Mouse (Mus musculus): ENCODE measurements around the gene Oosp2. TPM values are rescaled to one million over a fixed set of nuclear protein-coding genes. Genes with fewer than 3 reads are reported as not detected.

The Oosp2 gene
- polyA plus RNA-seq, 1 experiment = not detected

GRCm38 (mm10) chr19:11614805-11615204 lies 45.6 kb downstream of the Oosp2 start:
- TF ChIP-seq GATA1 (IDR thresholded peaks at IDR 0.05; ENCODE audit: low read length) = no peak

- no peak for TF ChIP-seq GATA1 (IDR thresholded peaks at IDR 0.05; ENCODE audit: low read length)
Observed at GRCm38 (mm10) chr19:11613776-11614443, 46.4 kb downstream of the Oosp2 start.

- TF ChIP-seq GATA1 (IDR thresholded peaks at IDR 0.05; ENCODE audit: low read length) = peak; percentile 74
Observed at GRCm38 (mm10) chr19:11613084-11613483, 47.3 kb downstream of the Oosp2 start.

GRCm38 (mm10) chr19:11612293-11612692 lies 48.1 kb downstream of the Oosp2 start:
- peak; percentile 66 for TF ChIP-seq GATA1 (IDR thresholded peaks at IDR 0.05; ENCODE audit: low read length)

GRCm38 (mm10) chr19:11611541-11611945 lies 48.8 kb downstream of the Oosp2 start:
- no peak for TF ChIP-seq GATA1 (IDR thresholded peaks at IDR 0.05; ENCODE audit: low read length)

- no peak for TF ChIP-seq GATA1 (IDR thresholded peaks at IDR 0.05; ENCODE audit: low read length)
Observed at GRCm38 (mm10) chr19:11608172-11608571, 52.2 kb downstream of the Oosp2 start.

- no peak for TF ChIP-seq GATA1 (IDR thresholded peaks at IDR 0.05; ENCODE audit: low read length)
Observed at GRCm38 (mm10) chr19:11604603-11605002, 55.8 kb downstream of the Oosp2 start, which contains the start of gene Ms4a6d. Gene Ms4a6d, minus strand, starts transcription at chr19:11604849.

- TF ChIP-seq GATA1 (IDR thresholded peaks at IDR 0.05; ENCODE audit: low read length) = no peak
Observed at GRCm38 (mm10) chr19:11602026-11602425, 58.3 kb downstream of the Oosp2 start.

- no peak for TF ChIP-seq GATA1 (IDR thresholded peaks at IDR 0.05; ENCODE audit: low read length)
Observed at GRCm38 (mm10) chr19:11601349-11601748, 59.0 kb downstream of the Oosp2 start.

Other genes with a start within 250 kb of the Oosp2 start
- gene Ms4a4b, start 217.0 kb downstream of the Oosp2 start, polyA plus RNA-seq (2012) = not detected in 2 replicates
- gene Ms4a6c, start 191.2 kb downstream of the Oosp2 start, polyA plus RNA-seq (2012) = not detected in 2 replicates
- not detected in 2 replicates for gene Gm8369, start 174.6 kb downstream of the Oosp2 start, polyA plus RNA-seq (2012)
- not detected in 2 replicates for gene Ms4a6b, start 144.0 kb downstream of the Oosp2 start, polyA plus RNA-seq (2012)
- not detected in 2 replicates for gene Ms4a4d, start 123.8 kb downstream of the Oosp2 start, polyA plus RNA-seq (2012)
- not detected in 2 replicates for gene Ms4a6d, start 55.7 kb downstream of the Oosp2 start, polyA plus RNA-seq (2012)
- gene Ms4a2, start 36.8 kb downstream of the Oosp2 start, polyA plus RNA-seq (2012) = not detected in 2 replicates
- gene Ms4a3, start 19.7 kb downstream of the Oosp2 start, polyA plus RNA-seq (2012) = not detected in 2 replicates
- gene Oosp1, start 30.6 kb upstream of the Oosp2 start, polyA plus RNA-seq (2012) = not detected in 2 replicates
- gene Oosp3, start 36.5 kb upstream of the Oosp2 start, polyA plus RNA-seq (2012) = not detected in 2 replicates
- not detected in 2 replicates for gene Gif, start 87.0 kb upstream of the Oosp2 start, polyA plus RNA-seq (2012)
- gene Mrpl16, start 109.8 kb upstream of the Oosp2 start, polyA plus RNA-seq (2012) = 9.2 and 27.7 TPM in 2 replicates
- gene Stx3, start 158.8 kb upstream of the Oosp2 start, polyA plus RNA-seq (2012) = not detected in 2 replicates
- gene Olfr1417, start 178.7 kb upstream of the Oosp2 start, polyA plus RNA-seq (2012) = not detected in 2 replicates
- gene Olfr1418, start 200.5 kb upstream of the Oosp2 start, polyA plus RNA-seq (2012) = not detected in 2 replicates
- not detected in 2 replicates for gene Olfr1419, start 214.5 kb upstream of the Oosp2 start, polyA plus RNA-seq (2012)
- not detected in 2 replicates for gene Olfr1420, start 226.0 kb upstream of the Oosp2 start, polyA plus RNA-seq (2012)

All from G1E-ER4 (cell line).